Mouse (Mus musculus): ENCODE results near the gene Lrrc74b. TPM values are rescaled to one million over a fixed set of nuclear protein-coding genes. Genes with fewer than 3 reads are reported as not detected.
A peak's percentile ranks its signal among the peaks of the same experiment; 100 is the strongest.

Lrrc74b gene
- total RNA-seq (2014; rRNA removed), result 3.0 and 3.5 TPM in 2 replicates
- polyA plus RNA-seq (2015; fragmentation: Nextera tagmentation; extraction: Ambion mirVana), result 2.3 and 4.1 TPM in 2 replicates

GRCm38 (mm10) chr16:17561128-17561750 is at the start of gene Lrrc74b:
Lrrc74b (minus strand) TSS chr16:17561247.
- TF ChIP-seq CTCF (IDR thresholded peaks at IDR 0.05; ENCODE audit: low read depth), result no peak
- DNase-seq (peak; percentile 53), ATAC-seq (peak; percentile 78)
- WGBS, result under 1% methylated on average over 22 of the region's 22 CpGs
- no peaks in the 10 kb centered on the region for H3K9me3 ChIP-seq (ENCODE audit: low read length)
- peak within 1 kb of the TSS; percentile 39 for H3K4me2 ChIP-seq (ENCODE audit: low read depth)
- H3K36me3 ChIP-seq (ENCODE audit: insufficient read depth), result no peaks in the 10 kb centered on the region
- H3K27me3 ChIP-seq (ENCODE audit: insufficient read depth, low read length), result peaks cover 5% of the 10 kb centered on the region; the same call in 1 of the 2 replicates
- H3K4me3 ChIP-seq (ENCODE audit: low read depth, low read length), result peak within 1 kb of the TSS; percentile 19
- H3K4me1 ChIP-seq (ENCODE audit: insufficient read depth), result 0 out of 2 replicates have a peak, but pooled peaks cover 5% of the 10 kb centered on the region
- peak within 1 kb of the TSS; percentile 67 for H3K27ac ChIP-seq (ENCODE audit: low read depth, low read length)
- H3K9ac ChIP-seq, result peak within 1 kb of the TSS; percentile 18; the same call in 1 of the 2 replicates

GRCm38 (mm10) chr16:17605684-17606083 is 44.6 kb upstream of the Lrrc74b start:
- ATAC-seq (peak; percentile 16; the same call in 1 of the 2 replicates), DNase-seq (no peak)
- 0 out of 2 replicates have a peak, but pooled peaks cover 8% of the 10 kb centered on the region for H3K4me1 ChIP-seq (ENCODE audit: insufficient read depth)
- TF ChIP-seq CTCF (IDR thresholded peaks at IDR 0.05; ENCODE audit: low read depth), result no peak
- H3K4me2 ChIP-seq (ENCODE audit: low read depth), result no peak overlapping the region
- no peaks in the 10 kb centered on the region for H3K9me3 ChIP-seq (ENCODE audit: low read length)
- H3K27ac ChIP-seq (ENCODE audit: low read depth, low read length), result 0 out of 2 replicates have a peak overlapping the region, but pooled peaks have one; percentile 45
- H3K36me3 ChIP-seq (ENCODE audit: insufficient read depth), result no peaks in the 10 kb centered on the region
- no peak overlapping the region for H3K9ac ChIP-seq
- 78% methylated on average over 5 of the region's 5 CpGs for WGBS
- H3K27me3 ChIP-seq (ENCODE audit: insufficient read depth, low read length), result no peaks in the 10 kb centered on the region
- no peak overlapping the region for H3K4me3 ChIP-seq (ENCODE audit: low read depth, low read length)

GRCm38 (mm10) chr16:17604941-17605340 is 43.9 kb upstream of the Lrrc74b start:
- Histone ChIP-seq H3K27ac (ENCODE audit: low read depth, low read length) (peak overlapping the region; percentile 45; the same call in 1 of the 2 replicates), H3K4me1 (ENCODE audit: insufficient read depth) (0 out of 2 replicates have a peak, but pooled peaks cover 8% of the 10 kb centered on the region), H3K9ac (no peak overlapping the region), H3K4me2 (ENCODE audit: low read depth) (no peak overlapping the region; the same call in 1 of the 2 replicates), H3K27me3 (ENCODE audit: insufficient read depth, low read length) (no peaks in the 10 kb centered on the region), H3K4me3 (ENCODE audit: low read depth, low read length) (no peak overlapping the region), H3K9me3 (ENCODE audit: low read length) (no peaks in the 10 kb centered on the region), H3K36me3 (ENCODE audit: insufficient read depth) (no peaks in the 10 kb centered on the region)
- no peak for TF ChIP-seq CTCF (IDR thresholded peaks at IDR 0.05; ENCODE audit: low read depth)
- peak; percentile 63 for DNase-seq
- ATAC-seq, result peak; percentile 82
- 25% methylated on average over 4 of the region's 4 CpGs for WGBS

- Histone ChIP-seq H3K9ac (no peak overlapping the region), H3K36me3 (ENCODE audit: insufficient read depth) (no peaks in the 10 kb centered on the region), H3K27ac (ENCODE audit: low read depth, low read length) (no peak overlapping the region), H3K4me3 (ENCODE audit: low read depth, low read length) (no peak overlapping the region), H3K27me3 (ENCODE audit: insufficient read depth, low read length) (no peaks in the 10 kb centered on the region), H3K9me3 (ENCODE audit: low read length) (no peaks in the 10 kb centered on the region), H3K4me2 (ENCODE audit: low read depth) (no peak overlapping the region), H3K4me1 (ENCODE audit: insufficient read depth) (0 out of 2 replicates have a peak, but pooled peaks cover 8% of the 10 kb centered on the region)
- DNase-seq (no peak), ATAC-seq (no peak)
- 58% methylated on average over 3 of the region's 3 CpGs for WGBS
- peak; percentile 34 for TF ChIP-seq CTCF (IDR thresholded peaks at IDR 0.05; ENCODE audit: low read depth)
Observed at GRCm38 (mm10) chr16:17600944-17601562, 40.0 kb upstream of the Lrrc74b start.

- Histone ChIP-seq H3K4me1 (ENCODE audit: insufficient read depth) (no peaks in the 10 kb centered on the region), H3K4me3 (ENCODE audit: low read depth, low read length) (no peak overlapping the region), H3K27me3 (ENCODE audit: insufficient read depth, low read length) (no peaks in the 10 kb centered on the region), H3K9ac (no peak overlapping the region), H3K27ac (ENCODE audit: low read depth, low read length) (no peak overlapping the region), H3K9me3 (ENCODE audit: low read length) (no peaks in the 10 kb centered on the region), H3K36me3 (ENCODE audit: insufficient read depth) (no peaks in the 10 kb centered on the region), H3K4me2 (ENCODE audit: low read depth) (no peak overlapping the region)
- no peak for ATAC-seq
- no peak for TF ChIP-seq CTCF (IDR thresholded peaks at IDR 0.05; ENCODE audit: low read depth)
- 72% methylated on average over 2 of the region's 2 CpGs for WGBS
- DNase-seq, result no peak
Observed at GRCm38 (mm10) chr16:17590731-17591130, 29.7 kb upstream of the Lrrc74b start.

GRCm38 (mm10) chr16:17584555-17584954 is 23.5 kb upstream of the Lrrc74b start:
- no peak for TF ChIP-seq CTCF (IDR thresholded peaks at IDR 0.05; ENCODE audit: low read depth)
- Histone ChIP-seq H3K4me1 (ENCODE audit: insufficient read depth) (no peaks in the 10 kb centered on the region), H3K36me3 (ENCODE audit: insufficient read depth) (no peaks in the 10 kb centered on the region), H3K4me2 (ENCODE audit: low read depth) (no peak overlapping the region), H3K9ac (no peak overlapping the region), H3K27me3 (ENCODE audit: insufficient read depth, low read length) (no peaks in the 10 kb centered on the region), H3K27ac (ENCODE audit: low read depth, low read length) (no peak overlapping the region), H3K4me3 (ENCODE audit: low read depth, low read length) (no peak overlapping the region), H3K9me3 (ENCODE audit: low read length) (no peaks in the 10 kb centered on the region)
- DNase-seq (no peak), ATAC-seq (no peak)
- 86% methylated on average over 7 of the region's 7 CpGs for WGBS

GRCm38 (mm10) chr16:17583064-17583463 is 22.0 kb upstream of the Lrrc74b start, which contains the start of gene Slc7a4:
Slc7a4 (minus strand) TSS chr16:17583214.
- Histone ChIP-seq H3K4me2 (ENCODE audit: low read depth) (no peak within 1 kb of the TSS), H3K9ac (no peak within 1 kb of the TSS), H3K36me3 (ENCODE audit: insufficient read depth) (no peaks in the 10 kb centered on the region), H3K27me3 (ENCODE audit: insufficient read depth, low read length) (no peaks in the 10 kb centered on the region), H3K4me1 (ENCODE audit: insufficient read depth) (no peaks in the 10 kb centered on the region), H3K9me3 (ENCODE audit: low read length) (no peaks in the 10 kb centered on the region), H3K4me3 (ENCODE audit: low read depth, low read length) (no peak within 1 kb of the TSS), H3K27ac (ENCODE audit: low read depth, low read length) (no peak within 1 kb of the TSS)
- ATAC-seq, result no peak
- TF ChIP-seq CTCF (IDR thresholded peaks at IDR 0.05; ENCODE audit: low read depth), result peak; percentile 50
- 14% methylated on average over 8 of the region's 8 CpGs for WGBS
- no peak for DNase-seq
